Mouse (Mus musculus) hindbrain, embryonic 10.5 days (tissue): ENCODE measurements at regions not wholly inside any gene's neighbourhood (a gene's known extent, or its start where the extent isn't known, plus 50 kb on each side); places are given as distances from the start of the nearest gene placed in this dataset.

Experiments used
- DNase-seq: peaks from one replicate; pipeline ENCODE4 v3.0.0-alpha.2; 2017; ENCODE audit warnings: low spot score
- H3K27ac ChIP-seq: fragments of 300-500 bp; sonication (generic); 2 replicates; pipeline ENCODE4 v1.5.1; 2016; ENCODE audit warnings: mild to moderate bottlenecking, moderate library complexity
- H3K27me3 ChIP-seq: fragments of 300-500 bp; sonication (generic); 2 replicates; pipeline ENCODE4 v1.6.1; 2016; ENCODE audit warnings: mild to moderate bottlenecking; ENCODE audit not compliant: poor library complexity, insufficient read depth, severe bottlenecking
- H3K36me3 ChIP-seq: fragments of 300-500 bp; sonication (generic); 2 replicates; pipeline ENCODE4 v1.6.1; 2016; ENCODE audit warnings: mild to moderate bottlenecking, moderate library complexity
- H3K4me1 ChIP-seq: fragments of 300-500 bp; sonication (generic); replicated peaks from 2 replicates; pipeline ENCODE4 v1.6.1; 2016; ENCODE audit warnings: mild to moderate bottlenecking
- H3K4me3 ChIP-seq: fragments of 300-500 bp; sonication (generic); 2 replicates; pipeline ENCODE4 v1.5.1; 2016; ENCODE audit warnings: mild to moderate bottlenecking, moderate library complexity
- H3K9me3 ChIP-seq: fragments of 300-500 bp; sonication (generic); 2 replicates; pipeline ENCODE4 v1.6.1; 2016; ENCODE audit warnings: mild to moderate bottlenecking, moderate library complexity
- WGBS: fragments of 180-500 bp; shearing (Covaris S2); methylation state at CpG from one replicate; pipeline ENCODE4 v1.1.7; 2016; 5-methylcytosine and 5-hydroxymethylcytosine counted together

DNA sequence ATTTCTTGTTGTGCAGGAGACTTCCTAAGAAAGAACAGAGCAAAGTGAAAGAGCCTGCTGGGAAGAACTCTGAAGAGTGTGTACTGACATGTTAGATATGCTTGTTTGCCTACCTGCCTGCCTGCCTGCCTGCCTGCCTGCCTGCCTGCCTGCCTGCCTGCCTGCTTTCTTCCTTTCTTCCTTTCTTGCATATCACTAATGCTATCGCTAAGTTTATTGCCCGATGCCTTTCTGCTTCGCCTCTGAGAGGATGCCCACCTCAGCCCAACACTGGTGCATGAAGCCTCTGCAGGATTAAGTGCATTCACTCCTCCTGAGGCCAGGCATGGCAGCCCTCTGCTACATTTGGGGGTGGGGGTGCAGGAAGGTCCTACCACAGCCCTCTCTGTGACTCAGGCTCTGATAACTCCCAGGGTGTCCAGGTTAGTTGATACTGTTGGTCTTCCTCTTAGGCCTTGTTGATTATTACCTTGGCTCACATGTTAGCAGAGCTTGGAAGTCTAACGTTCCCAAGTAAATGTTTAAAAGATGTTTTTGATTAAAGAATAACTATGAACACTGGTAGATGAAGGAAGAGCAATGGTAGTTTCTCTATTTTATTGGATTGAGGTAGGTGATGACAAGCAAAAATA lies 547.6 kb downstream of the Etv1 start:
- Histone ChIP-seq H3K27ac (no peak overlapping the region), H3K4me3 (no peak overlapping the region), H3K36me3 (no peaks in the 10 kb centered on the region), H3K4me1 (no peaks in the 10 kb centered on the region), H3K27me3 (no peaks in the 10 kb centered on the region), H3K9me3 (no peaks in the 10 kb centered on the region)
- DNase-seq = no peak
- WGBS = 89% methylated on average over 4 of the region's 4 CpGs

DNA sequence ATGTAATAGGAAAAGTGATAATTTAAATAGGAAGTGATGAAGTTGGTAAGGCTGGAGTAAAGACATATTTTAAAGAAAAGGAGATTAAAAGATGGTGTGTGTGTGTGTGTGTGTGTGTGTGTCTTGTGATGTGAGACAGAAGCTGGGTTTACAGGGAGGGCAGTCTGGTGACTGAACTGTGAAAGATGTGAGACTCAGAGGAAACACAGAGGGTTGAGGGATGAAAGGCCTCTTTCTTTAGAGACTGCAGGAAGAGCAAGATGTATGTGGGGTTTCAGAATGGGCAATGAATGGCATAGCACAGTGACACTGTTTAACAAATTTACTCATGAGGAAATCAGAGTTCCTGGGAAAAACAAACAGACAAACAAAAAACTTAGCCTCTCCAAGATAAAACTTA lies 549.2 kb downstream of the Etv1 start:
- no peak for DNase-seq
- H3K27ac ChIP-seq = no peak overlapping the region
- no peaks in the 10 kb centered on the region for H3K9me3 ChIP-seq
- H3K4me1 ChIP-seq = no peaks in the 10 kb centered on the region
- H3K4me3 ChIP-seq = no peak overlapping the region
- no peaks in the 10 kb centered on the region for H3K27me3 ChIP-seq
- no peaks in the 10 kb centered on the region for H3K36me3 ChIP-seq

DNA sequence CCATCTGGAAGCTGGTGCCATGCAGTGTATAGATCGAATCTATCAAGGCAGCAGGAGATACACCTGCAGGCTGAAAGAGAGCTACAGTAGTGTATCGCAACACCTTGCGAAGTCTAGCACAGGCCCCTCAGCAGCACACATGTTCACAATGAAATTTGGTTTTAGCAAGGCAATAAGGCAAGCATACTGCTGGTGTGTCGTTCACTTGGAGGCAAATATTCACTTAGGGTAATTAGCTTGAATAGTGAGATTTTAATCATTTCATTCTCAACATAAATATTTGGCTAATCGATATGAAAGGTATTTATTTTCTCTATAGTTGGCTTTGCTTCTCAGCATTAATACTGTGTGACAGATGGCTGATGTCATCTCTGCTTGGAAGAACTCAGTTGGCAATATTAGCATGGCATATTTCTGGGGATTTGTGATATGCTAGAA lies 559.9 kb downstream of the Etv1 start:
- H3K9me3 ChIP-seq = no peaks in the 10 kb centered on the region
- DNase-seq = no peak
- H3K36me3 ChIP-seq = no peaks in the 10 kb centered on the region
- no peaks in the 10 kb centered on the region for H3K27me3 ChIP-seq
- 92% methylated on average over 5 of the region's 5 CpGs for WGBS
- H3K27ac ChIP-seq = no peak overlapping the region
- no peak overlapping the region for H3K4me3 ChIP-seq
- no peaks in the 10 kb centered on the region for H3K4me1 ChIP-seq

DNA sequence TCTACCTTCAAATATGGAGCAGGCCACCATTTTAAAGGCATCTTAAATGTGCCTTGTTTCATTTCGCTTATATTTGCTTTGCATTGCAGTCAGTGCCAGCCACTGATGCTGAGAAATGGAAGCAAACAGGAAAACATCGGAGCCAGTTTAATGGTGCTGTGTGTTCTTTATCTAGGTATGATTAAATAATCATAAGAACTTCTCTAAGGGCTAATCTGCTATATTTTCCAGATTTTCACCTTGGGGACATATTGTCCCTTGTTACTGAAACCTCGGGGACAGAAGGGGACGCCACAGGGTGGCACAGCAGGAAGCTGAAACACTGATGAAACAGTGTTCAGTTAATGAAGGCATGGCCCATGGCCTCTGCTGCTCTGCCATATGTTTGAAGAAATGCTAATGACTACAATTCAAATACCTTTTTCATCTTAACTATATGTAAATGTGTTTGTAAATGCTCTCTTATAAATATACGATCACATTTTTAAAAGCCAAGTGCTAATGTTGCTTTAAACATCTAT lies 562.6 kb downstream of the Etv1 start:
- 85% methylated on average over 5 of the region's 5 CpGs for WGBS
- Histone ChIP-seq H3K4me1 (no peaks in the 10 kb centered on the region), H3K27ac (no peak overlapping the region), H3K36me3 (no peaks in the 10 kb centered on the region), H3K4me3 (no peak overlapping the region), H3K27me3 (no peaks in the 10 kb centered on the region), H3K9me3 (no peaks in the 10 kb centered on the region)
- no peak for DNase-seq

DNA sequence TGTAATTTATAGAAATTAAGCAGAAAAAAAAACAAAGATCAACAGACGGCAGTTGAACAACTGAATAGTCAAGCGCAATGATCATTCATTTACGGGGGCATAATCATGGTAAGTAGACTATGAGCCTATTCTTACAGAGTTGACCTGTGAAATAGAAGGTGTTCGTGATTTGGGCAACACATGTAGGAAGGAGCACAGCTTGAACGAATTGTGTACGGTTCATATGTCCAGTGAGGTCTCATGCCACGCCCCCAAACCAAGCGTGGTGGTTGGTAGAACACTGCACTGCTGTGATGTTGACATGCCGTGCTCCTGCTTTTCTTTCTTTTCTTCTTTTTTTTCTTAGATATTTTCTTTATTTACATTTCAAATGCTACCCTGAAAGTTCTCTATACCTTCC lies 563.1 kb downstream of the Etv1 start:
- H3K4me1 ChIP-seq = no peaks in the 10 kb centered on the region
- H3K36me3 ChIP-seq = no peaks in the 10 kb centered on the region
- DNase-seq = no peak
- WGBS = 88% methylated on average over 9 of the region's 9 CpGs
- H3K9me3 ChIP-seq = no peaks in the 10 kb centered on the region
- no peak overlapping the region for H3K27ac ChIP-seq
- H3K4me3 ChIP-seq = no peak overlapping the region
- no peaks in the 10 kb centered on the region for H3K27me3 ChIP-seq

DNA sequence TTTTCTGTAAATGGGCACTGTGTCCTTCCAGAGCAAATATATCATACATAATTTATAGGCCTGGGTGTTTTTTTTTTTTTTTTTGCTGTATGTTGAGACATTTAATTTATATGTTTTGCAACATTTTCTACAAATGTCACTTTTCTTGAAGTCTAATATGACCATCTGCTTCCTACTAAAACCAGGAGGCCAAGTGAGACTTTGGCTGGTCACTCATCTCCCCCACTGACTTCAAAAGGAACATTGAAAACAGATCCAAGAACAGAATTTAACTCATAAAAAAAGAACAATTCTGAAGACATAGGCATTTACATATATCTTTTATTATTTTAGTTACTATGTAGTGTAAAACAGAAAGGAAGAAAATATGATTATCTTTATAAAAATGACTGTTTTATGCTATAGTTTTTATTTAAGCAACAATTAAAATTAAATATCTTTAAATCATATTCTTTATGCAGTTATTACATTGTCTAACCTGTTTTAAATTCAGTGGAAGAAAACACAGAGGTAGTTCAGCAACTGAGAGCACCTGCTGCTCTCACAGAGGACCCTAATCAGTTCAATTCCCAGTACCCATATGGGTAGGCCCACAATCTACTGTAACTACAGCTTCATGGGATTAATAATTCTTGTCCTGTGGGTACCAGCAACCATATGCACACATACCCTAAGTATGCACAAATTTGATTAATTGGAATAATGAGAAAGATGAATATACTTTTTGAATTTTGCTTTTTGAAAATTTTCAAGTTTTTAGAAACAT lies 592.5 kb downstream of the Etv1 start:
- H3K27ac ChIP-seq = no peak overlapping the region
- H3K9me3 ChIP-seq = no peaks in the 10 kb centered on the region
- H3K36me3 ChIP-seq = no peaks in the 10 kb centered on the region
- no peaks in the 10 kb centered on the region for H3K27me3 ChIP-seq
- no peak overlapping the region for H3K4me3 ChIP-seq
- DNase-seq = no peak
- H3K4me1 ChIP-seq = no peaks in the 10 kb centered on the region

DNA sequence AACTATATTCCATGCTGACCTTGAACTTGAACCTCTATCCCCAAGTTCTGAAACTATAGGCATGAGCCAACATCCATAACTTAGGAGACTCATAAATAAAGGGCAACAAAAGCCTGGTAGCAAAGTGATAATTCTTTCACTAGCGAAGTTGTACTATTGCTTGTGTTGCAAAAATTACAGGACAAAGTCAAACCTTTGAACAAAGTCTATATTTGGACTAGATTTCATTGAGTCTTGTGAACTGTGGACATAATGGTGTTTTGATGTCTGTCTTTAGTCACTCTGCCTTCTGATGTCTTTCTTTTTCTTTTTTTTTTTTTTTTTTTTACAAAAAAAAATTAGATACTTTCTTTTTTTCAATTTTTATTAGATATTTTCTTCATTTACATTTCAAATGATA lies 594.5 kb downstream of the Etv1 start:
- Histone ChIP-seq H3K4me1 (no peaks in the 10 kb centered on the region), H3K36me3 (no peaks in the 10 kb centered on the region), H3K27me3 (no peaks in the 10 kb centered on the region), H3K4me3 (no peak overlapping the region), H3K9me3 (no peaks in the 10 kb centered on the region), H3K27ac (no peak overlapping the region)
- 95% methylated on average over 1 of the region's 1 CpGs for WGBS
- no peak for DNase-seq
